Mouse (Mus musculus) lung, embryonic 16.5 days (tissue): ENCODE measurements at regions not wholly inside any gene's neighbourhood (a gene's known extent, or its start where the extent isn't known, plus 50 kb on each side); places are given as distances from the start of the nearest gene placed in this dataset.
"Not testable (repeated sequence)": the region's sequence is repeated elsewhere in the genome, so short reads cannot be mapped to it uniquely, and the experiment has no call there.

Source experiments
- ATAC-seq: fragments of 200-750 bp; cut with Nextera tagmentation; 2 replicates; pipeline ENCODE4 v1.8.0; 2017; ENCODE audit warnings: low read depth, mild to moderate bottlenecking, moderate library complexity
- H3K27ac ChIP-seq: fragments of 300-500 bp; sonication (generic); 2 replicates; pipeline ENCODE4 v1.5.1; 2014; ENCODE audit warnings: mild to moderate bottlenecking, control low read depth, low read length
- H3K27me3 ChIP-seq: fragments of 300-500 bp; sonication (generic); 2 replicates; pipeline ENCODE4 v1.6.1; 2014; ENCODE audit warnings: low read depth, low read length, mixed read lengths; ENCODE audit not compliant: control insufficient read depth, insufficient read depth
- H3K36me3 ChIP-seq: fragments of 300-500 bp; sonication (generic); 2 replicates; pipeline ENCODE4 v1.6.1; 2014; ENCODE audit warnings: low read length; ENCODE audit not compliant: control insufficient read depth, insufficient read depth
- H3K4me1 ChIP-seq: fragments of 300-500 bp; sonication (generic); replicated peaks from 2 replicates; pipeline ENCODE4 v1.6.1; 2014; ENCODE audit warnings: low read length, mixed read lengths; ENCODE audit not compliant: control insufficient read depth, insufficient read depth
- H3K4me2 ChIP-seq: fragments of 300-500 bp; sonication (generic); 2 replicates; pipeline ENCODE4 v1.6.1; 2014; ENCODE audit warnings: low read depth, low read length, control low read depth
- H3K4me3 ChIP-seq: fragments of 300-500 bp; sonication (generic); 2 replicates; pipeline ENCODE4 v1.5.1; 2014; ENCODE audit warnings: mild to moderate bottlenecking, low read length, control low read depth
- H3K9ac ChIP-seq: fragments of 300-500 bp; sonication (generic); 2 replicates; pipeline ENCODE4 v1.6.1; 2014; ENCODE audit warnings: low read length, control low read depth
- H3K9me3 ChIP-seq: fragments of 300-500 bp; sonication (generic); 2 replicates; pipeline ENCODE4 v1.6.1; 2016; ENCODE audit warnings: low read length; ENCODE audit not compliant: control insufficient read depth
- WGBS: fragments of 180-500 bp; shearing (Covaris S2); extraction: QIAGEN DNeasy Blood & Tissue Kit; methylation state at CpG from one replicate; pipeline ENCODE4 v1.1.7; 2014; 5-methylcytosine and 5-hydroxymethylcytosine counted together

GRCm38 (mm10) chr8:103686233-103686632 is 415.2 kb upstream of the Cdh5 start:
- H3K4me3 ChIP-seq, H3K36me3 ChIP-seq, H3K4me1 ChIP-seq, H3K9ac ChIP-seq, ATAC-seq, H3K27me3 ChIP-seq, H3K4me2 ChIP-seq, H3K9me3 ChIP-seq, H3K27ac ChIP-seq: not testable (repeated sequence)
- 88% methylated on average over 5 of the region's 5 CpGs for WGBS

GRCm38 (mm10) chr8:103690438-103690837 is 411.0 kb upstream of the Cdh5 start:
- no peak overlapping the region for H3K4me3 ChIP-seq

GRCm38 (mm10) chr8:103693531-103693930 is 407.9 kb upstream of the Cdh5 start:
- WGBS: 88% methylated on average over 8 of the region's 8 CpGs

More at GRCm38 (mm10) chr8:103690438-103690837, 411.0 kb upstream of the Cdh5 start:
- WGBS: 90% methylated on average over 1 of the region's 1 CpGs
- H3K4me1 ChIP-seq: no peaks in the 10 kb centered on the region
- H3K4me2 ChIP-seq: no peak overlapping the region
- H3K9ac ChIP-seq: no peak overlapping the region
- no peaks in the 10 kb centered on the region; the same call in 1 of the 2 replicates for H3K9me3 ChIP-seq
- H3K36me3 ChIP-seq: no peaks in the 10 kb centered on the region
- ATAC-seq: no peak
- no peak overlapping the region for H3K27ac ChIP-seq
- H3K27me3 ChIP-seq: no peaks in the 10 kb centered on the region

GRCm38 (mm10) chr8:103694331-103694891 is 407.0 kb upstream of the Cdh5 start:
- Histone ChIP-seq H3K9ac (no peak overlapping the region), H3K9me3 (no peaks in the 10 kb centered on the region), H3K4me1 (no peaks in the 10 kb centered on the region), H3K27ac (no peak overlapping the region), H3K4me2 (no peak overlapping the region), H3K4me3 (no peak overlapping the region), H3K27me3 (no peaks in the 10 kb centered on the region), H3K36me3 (no peaks in the 10 kb centered on the region)
- no peak for ATAC-seq
- 60% methylated on average over 7 of the region's 7 CpGs for whole genome bisulfite sequencing

More at GRCm38 (mm10) chr8:103693531-103693930, 407.9 kb upstream of the Cdh5 start:
- ATAC-seq: no peak
- no peaks in the 10 kb centered on the region for H3K9me3 ChIP-seq
- H3K36me3 ChIP-seq: no peaks in the 10 kb centered on the region
- H3K4me3 ChIP-seq: no peak overlapping the region
- no peak overlapping the region for H3K4me2 ChIP-seq
- no peak overlapping the region for H3K9ac ChIP-seq
- no peaks in the 10 kb centered on the region for H3K4me1 ChIP-seq
- H3K27me3 ChIP-seq: no peaks in the 10 kb centered on the region
- H3K27ac ChIP-seq: no peak overlapping the region

- H3K27me3 ChIP-seq: no peaks in the 10 kb centered on the region
- H3K9me3 ChIP-seq: no peaks in the 10 kb centered on the region
- H3K4me2 ChIP-seq: no peak overlapping the region
- no peak for ATAC-seq
- 77% methylated on average over 1 of the region's 1 CpGs for WGBS
- H3K4me1 ChIP-seq: no peaks in the 10 kb centered on the region
- H3K27ac ChIP-seq: no peak overlapping the region
- no peaks in the 10 kb centered on the region for H3K36me3 ChIP-seq
- H3K4me3 ChIP-seq: no peak overlapping the region
- H3K9ac ChIP-seq: no peak overlapping the region
Observed at GRCm38 (mm10) chr8:103699016-103699520, 402.4 kb upstream of the Cdh5 start.

- H3K4me3 ChIP-seq: no peak overlapping the region
- 32% methylated on average over 2 of the region's 2 CpGs for WGBS
- no peaks in the 10 kb centered on the region for H3K27me3 ChIP-seq
- no peak for ATAC-seq
- no peak overlapping the region for H3K4me2 ChIP-seq
- H3K9ac ChIP-seq: no peak overlapping the region
- no peaks in the 10 kb centered on the region for H3K4me1 ChIP-seq
- no peaks in the 10 kb centered on the region for H3K36me3 ChIP-seq
- peaks cover 3% of the 10 kb centered on the region; the same call in 1 of the 2 replicates for H3K9me3 ChIP-seq
- no peak overlapping the region for H3K27ac ChIP-seq
Observed at GRCm38 (mm10) chr8:103702236-103702635, 399.2 kb upstream of the Cdh5 start.

GRCm38 (mm10) chr8:103706084-103706483 is 395.3 kb upstream of the Cdh5 start:
- Histone ChIP-seq H3K36me3 (no peaks in the 10 kb centered on the region), H3K9ac (no peak overlapping the region), H3K4me3 (no peak overlapping the region), H3K27ac (no peak overlapping the region), H3K27me3 (no peaks in the 10 kb centered on the region), H3K4me1 (no peaks in the 10 kb centered on the region), H3K4me2 (no peak overlapping the region), H3K9me3 (peaks cover 3% of the 10 kb centered on the region; the same call in 1 of the 2 replicates)
- peak; percentile 43; the same call in 1 of the 2 replicates for ATAC-seq
- WGBS: 58% methylated on average over 2 of the region's 2 CpGs

- H3K4me2 ChIP-seq, H3K9ac ChIP-seq, H3K36me3 ChIP-seq, H3K4me1 ChIP-seq, H3K9me3 ChIP-seq, H3K4me3 ChIP-seq, H3K27ac ChIP-seq, H3K27me3 ChIP-seq, ATAC-seq: not testable (repeated sequence)
- 76% methylated on average over 7 of the region's 7 CpGs for WGBS
Observed at GRCm38 (mm10) chr8:103710871-103711270, 390.6 kb upstream of the Cdh5 start.

- Histone ChIP-seq H3K27ac (no peak overlapping the region), H3K9me3 (peaks cover 3% of the 10 kb centered on the region; the same call in 1 of the 2 replicates), H3K4me2 (no peak overlapping the region), H3K27me3 (no peaks in the 10 kb centered on the region), H3K4me3 (no peak overlapping the region), H3K4me1 (no peaks in the 10 kb centered on the region), H3K9ac (no peak overlapping the region), H3K36me3 (no peaks in the 10 kb centered on the region)
- 63% methylated on average over 4 of the region's 4 CpGs for WGBS
- no peak for ATAC-seq
Observed at GRCm38 (mm10) chr8:103717723-103718122, 383.7 kb upstream of the Cdh5 start.
